Mouse (Mus musculus): ENCODE results near the gene Gm17359. TPM values are rescaled to one million over a fixed set of nuclear protein-coding genes. Genes with fewer than 3 reads are reported as not detected.

The Gm17359 gene
- total RNA-seq, 2 experiments from 2014 or later: not detected

DNA sequence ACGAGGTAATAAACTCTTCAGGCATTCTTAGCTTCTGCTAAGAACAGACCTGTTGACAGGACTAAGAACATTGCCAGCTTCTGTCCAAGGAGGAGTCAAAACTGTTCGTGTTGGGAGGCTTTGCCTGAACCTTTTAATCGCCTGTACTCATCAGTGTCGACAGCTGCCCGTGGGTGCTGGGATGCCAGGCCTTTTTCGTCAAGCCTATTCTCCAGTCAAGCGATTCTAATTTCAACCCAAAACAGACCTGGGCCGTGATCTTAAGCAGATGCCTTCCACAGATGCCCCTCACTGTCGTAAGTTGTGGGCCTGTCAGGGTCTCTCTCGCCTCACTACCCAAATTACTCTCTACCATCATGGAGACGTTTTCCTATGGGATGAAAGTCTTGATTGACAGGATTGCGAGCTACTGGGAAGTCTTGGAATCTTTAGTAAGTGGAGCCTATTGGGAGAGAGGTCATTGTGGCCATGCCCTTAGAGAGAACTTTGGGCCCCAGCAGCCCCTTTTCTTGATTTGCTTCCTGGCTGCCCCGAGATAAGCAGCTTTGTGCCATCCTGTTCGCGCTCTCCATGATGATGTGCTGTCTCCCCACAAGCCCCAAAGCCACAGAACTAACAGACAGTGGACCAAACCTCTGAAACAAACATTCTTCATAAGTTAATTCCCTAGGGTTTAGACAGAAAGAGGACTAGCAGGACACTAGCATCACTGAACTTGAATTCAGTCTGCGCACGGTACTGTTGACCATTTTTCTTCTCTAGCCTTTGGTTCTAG, 6.7 kb downstream of the Gm17359 start:
- no peak for ATAC-seq (replicated peaks; ENCODE audit: poor library complexity)

DNA sequence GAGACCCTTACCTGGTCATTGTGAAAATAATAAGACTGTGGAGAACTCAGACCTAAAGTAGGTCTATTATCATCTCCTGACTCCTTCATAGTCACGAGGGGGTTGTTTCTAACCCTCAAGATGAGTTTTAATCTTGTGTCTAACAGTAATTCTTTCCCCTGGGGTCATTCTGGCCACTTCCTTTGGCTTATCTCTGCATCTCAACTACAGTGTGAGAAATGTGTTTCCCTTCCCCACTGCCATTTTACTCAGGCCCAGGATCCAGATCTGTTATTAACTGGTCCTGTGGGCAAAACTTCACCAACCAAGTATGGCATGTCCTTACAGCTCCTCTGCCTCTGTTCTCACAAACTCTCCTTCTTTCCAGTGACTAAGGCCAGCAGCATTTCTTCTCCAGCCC, 12.8 kb downstream of the Gm17359 start:
- no peak for ATAC-seq (replicated peaks; ENCODE audit: poor library complexity)

DNA sequence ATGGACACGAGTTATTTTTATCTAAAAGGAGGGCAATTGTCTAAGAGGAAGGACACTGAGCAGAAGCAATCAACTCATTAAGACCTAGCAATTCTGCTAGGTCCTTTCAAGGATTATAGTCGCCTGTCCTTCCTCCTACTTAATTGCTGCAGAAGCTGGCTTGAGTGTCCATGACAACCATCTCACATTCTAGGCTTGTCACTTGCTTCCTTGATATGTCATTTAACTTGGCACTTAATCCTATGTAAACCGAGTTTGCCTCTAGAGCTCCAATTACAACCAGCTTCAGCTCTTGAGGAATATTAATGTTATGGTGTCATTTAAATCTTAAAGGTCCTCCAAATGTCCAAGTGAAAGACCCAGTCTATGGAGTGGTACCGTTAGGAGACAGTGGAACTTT, 22.3 kb downstream of the Gm17359 start:
- ATAC-seq (replicated peaks; ENCODE audit: poor library complexity): no peak

DNA sequence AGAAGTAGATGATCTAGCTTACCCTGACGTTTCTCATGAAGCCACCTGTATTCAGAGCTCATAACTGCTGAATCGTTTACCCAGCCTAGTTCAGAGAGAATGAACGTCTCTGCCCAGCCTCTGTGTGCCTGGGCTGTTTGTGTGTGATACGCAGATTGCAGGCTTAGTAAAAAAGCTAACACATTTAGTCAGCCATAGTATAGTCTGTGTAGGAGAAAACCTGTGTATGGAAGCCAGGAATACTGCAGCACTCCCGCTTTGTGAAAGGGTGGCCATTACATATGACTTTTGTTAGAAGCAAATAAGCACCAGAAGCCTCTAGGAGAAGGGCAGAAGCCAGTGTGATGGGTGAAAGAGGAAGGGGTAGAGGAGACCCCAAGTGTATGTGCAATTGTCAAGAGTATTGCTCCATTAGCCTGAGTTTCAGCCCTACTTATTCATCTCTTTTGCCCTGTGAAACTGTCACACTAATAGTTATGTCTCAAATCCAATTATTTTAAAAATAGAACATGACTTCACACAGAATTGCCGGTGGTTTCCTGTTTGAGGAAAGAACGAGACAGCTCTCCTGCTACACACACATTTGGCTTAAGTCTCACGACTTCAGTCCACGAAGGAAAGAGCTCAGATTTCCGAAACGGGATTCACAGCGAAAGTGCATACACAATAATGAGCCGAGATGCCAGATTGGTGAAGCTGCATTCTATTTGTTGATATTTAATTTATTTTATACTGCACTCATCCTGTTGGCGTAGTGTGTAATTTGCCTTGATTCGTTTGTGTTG, 24.0 kb downstream of the Gm17359 start:
- 0 out of 2 replicates have a peak, but pooled peaks have one; percentile 20 for ATAC-seq (replicated peaks; ENCODE audit: poor library complexity)

DNA sequence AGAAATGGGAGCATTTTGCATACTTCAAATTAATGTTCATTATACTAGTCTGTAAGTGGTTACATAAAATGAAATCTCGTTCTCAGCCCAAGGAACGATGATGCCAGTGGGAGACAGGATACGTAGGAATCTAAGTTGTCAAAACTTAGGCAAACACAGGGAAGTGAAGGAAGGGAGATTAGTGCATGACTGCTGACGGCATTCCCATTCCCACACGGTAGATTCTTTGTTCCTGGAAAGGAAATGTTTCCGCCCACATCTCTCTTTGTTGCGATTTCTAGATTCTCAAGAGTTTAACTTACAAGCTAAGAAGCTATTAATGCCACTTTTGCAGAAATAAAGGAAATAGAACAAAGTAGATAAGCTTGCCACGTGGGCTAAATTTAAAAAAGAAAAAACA, 29.6 kb downstream of the Gm17359 start:
- no peak for ATAC-seq (replicated peaks; ENCODE audit: poor library complexity)

DNA sequence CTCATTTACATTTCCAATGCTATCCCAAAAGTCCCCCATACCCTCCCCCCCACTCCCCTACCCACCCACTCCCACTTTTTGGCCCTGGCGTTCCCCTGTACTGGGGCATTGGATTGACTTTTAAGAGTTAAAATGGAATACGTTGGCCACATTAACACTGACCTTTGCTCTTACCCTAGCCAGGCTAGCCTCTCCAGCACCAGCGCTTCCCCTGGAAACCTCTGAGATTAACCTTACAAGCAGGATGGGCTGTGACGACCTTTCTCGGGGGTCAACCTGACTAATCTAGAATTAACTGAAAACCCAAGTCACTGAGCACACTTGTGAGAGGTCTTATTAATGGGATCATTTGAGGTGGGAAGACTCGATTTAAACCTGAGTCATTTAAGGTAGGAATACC, 31.8 kb downstream of the Gm17359 start:
- ATAC-seq (replicated peaks; ENCODE audit: poor library complexity): no peak

DNA sequence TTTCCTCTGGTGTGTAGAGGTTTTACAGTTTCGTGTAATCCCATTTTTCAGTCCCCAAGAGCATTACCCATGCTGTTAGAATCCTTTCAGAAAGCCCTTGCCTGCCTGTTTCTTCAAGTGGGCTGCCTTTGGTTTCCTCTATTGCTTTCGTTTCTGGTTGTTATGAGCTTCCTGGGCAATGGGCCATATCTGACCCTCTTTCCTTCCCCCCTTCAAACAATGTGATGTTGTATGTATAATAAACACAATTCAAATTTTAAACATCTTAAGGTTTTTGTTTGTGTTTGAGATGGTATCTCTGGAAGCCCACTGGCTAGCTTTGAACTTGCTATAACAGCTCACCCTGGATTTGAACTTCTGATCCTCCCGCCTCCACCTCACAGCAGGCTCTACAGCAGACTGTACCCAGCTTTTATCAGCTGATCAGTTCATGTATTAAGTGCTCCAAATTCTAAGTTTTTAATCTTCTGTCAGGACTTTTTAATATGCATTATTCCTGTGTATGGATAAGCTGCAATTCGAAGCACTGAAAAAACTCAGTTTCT, 34.0 kb downstream of the Gm17359 start:
- ATAC-seq (replicated peaks; ENCODE audit: poor library complexity): no peak

DNA sequence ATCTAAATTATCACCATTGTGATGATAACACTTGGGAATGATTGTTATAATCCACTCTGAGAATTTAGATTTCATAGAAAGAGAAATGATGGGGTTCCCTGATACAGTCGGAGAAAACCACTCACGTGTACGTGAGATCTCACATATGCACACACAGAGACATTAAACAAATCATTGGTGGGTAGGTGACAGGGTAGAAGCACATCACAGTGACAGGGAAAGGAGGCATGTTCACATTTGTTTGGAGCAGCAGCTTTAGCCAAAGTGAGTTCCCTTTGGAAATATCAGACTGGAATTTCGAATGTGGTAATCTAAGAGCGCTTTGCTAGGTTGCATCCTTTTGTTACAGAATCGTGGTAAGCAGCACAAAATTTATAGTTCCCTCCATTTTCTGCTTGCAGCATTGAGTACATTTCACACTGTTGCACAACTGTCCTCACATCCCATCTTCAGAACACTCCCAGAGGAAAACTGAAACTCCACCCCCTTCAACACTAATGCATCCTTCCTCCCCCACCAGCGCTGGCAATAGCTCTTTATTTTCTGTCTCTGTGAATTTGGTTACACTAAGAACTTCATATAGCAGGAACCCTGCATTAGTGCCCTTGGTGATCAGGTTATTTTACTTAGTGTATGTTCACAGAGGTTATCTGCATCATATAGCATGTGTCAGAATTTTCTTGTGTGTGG, 35.2 kb downstream of the Gm17359 start:
- no peak for ATAC-seq (replicated peaks; ENCODE audit: poor library complexity)

DNA sequence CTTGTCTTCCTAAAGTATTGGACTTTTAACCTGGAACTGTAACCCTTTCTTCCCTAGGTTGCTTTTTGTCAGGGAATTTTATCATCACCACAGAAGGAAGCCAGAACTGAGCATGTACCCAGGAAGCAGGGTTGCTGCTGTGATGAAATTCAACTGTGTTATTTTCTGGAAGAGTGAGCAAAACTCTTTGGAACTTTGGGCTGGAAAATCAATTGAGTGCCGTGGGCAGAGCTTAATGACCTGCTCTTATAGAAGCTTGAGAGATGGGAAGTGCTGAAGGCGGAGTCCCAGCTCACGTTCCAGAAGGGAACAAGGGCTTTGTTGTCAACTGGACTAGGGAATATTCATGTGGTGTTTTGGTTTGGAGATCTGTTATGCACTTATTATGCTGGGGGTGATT, 37.5 kb downstream of the Gm17359 start:
- no peak for ATAC-seq (replicated peaks; ENCODE audit: poor library complexity)

DNA sequence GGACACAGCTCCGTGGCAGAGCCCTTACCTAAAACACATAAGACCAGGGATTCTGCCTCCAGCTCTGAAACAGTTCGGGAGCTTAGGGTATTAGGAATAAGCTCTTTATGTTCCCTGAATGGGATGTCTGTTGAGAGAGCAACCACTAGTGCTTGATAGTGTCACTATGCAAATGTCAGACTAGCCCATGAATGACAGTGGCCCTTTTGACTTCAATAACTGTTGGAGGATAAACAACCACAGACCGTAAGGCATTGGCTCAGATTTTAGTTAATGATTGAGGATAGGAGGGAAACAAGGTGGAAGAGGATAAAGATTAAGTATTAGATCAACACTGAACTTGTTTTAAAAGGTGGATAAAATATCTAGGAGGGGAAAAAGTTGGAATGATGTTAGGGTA, 41.6 kb downstream of the Gm17359 start:
- ATAC-seq (replicated peaks; ENCODE audit: poor library complexity): no peak

DNA sequence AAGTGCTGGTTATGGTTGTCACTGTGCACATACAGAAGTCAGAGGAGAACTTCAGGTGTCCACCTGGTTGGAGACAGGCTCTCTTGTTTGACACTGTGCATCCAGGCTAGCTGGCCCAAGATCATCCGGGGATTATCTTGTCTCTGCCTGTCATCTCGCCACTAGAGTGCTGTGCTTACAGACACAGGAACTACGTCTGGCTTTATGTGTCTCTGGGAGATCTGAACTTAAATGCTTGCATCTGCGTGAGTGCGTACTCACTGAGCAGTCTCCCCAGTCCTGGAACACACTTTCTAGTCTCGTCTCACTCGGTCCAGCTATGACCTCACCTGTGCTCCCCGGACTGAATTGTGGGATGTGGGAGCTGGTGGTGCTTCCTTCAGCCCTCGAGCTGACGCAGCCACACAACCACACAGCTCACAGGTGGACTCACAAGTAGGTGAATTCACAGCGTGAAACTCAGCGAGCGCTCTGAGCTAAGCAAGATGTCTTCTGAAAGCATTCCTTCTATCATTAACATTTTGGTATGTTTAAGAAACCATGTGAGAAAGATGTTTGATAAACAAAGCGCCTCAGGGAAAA, 42.9 kb downstream of the Gm17359 start:
- ATAC-seq (replicated peaks; ENCODE audit: poor library complexity): no peak

DNA sequence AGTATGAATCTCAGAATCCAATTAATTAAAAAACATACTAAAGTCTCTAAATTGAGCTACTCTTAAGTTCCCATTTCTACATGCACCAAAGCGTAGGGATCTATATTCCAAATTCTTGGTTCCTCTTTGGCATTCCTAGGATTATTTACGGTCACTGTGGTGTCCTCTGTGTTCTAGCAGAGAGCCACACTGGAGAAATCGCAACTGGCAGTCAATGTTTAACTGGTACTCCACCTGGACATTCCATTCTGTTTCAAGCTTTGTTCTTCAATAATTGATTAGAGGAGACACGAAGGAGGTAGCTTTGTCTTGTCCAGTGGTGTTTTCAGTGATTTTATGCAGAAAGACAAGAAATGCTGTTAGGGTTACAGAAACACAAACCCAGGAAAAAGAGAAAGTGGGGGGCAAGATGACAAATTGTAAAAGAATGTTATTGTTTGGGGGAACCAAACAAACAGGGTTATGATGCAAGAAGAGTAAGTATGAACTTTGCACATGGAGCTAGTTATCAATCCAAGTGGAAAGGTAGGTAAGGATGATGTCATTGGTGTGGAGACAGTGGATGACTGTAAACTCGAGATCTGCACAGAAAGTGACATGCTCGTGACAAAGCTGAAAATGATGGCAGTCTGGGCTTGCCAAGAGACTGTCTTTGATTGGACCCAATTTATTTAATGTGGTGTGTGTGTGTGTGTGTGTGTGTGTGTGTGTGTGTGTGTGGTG, 43.6 kb downstream of the Gm17359 start:
- no peak for ATAC-seq (replicated peaks; ENCODE audit: poor library complexity)

DNA sequence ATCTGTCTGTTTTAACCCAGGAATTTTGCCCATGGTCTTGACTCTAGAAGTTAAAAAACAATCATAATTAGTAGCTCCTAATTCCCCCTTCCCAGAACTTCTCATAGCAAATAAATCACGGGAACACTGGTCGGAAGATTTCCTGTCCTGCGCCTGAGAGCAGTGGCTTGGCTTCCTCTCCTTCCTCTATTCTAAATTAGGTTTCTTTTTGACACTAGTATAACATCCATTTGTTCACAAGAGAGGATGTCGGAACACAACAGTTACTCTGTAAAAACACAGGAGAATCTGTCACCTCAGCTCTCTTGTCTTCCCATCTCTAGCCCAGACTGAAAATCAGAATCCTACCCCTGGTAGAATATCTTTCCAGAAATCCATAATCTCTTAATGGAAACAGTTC, 44.9 kb downstream of the Gm17359 start:
- no peak for ATAC-seq (replicated peaks; ENCODE audit: poor library complexity)

DNA sequence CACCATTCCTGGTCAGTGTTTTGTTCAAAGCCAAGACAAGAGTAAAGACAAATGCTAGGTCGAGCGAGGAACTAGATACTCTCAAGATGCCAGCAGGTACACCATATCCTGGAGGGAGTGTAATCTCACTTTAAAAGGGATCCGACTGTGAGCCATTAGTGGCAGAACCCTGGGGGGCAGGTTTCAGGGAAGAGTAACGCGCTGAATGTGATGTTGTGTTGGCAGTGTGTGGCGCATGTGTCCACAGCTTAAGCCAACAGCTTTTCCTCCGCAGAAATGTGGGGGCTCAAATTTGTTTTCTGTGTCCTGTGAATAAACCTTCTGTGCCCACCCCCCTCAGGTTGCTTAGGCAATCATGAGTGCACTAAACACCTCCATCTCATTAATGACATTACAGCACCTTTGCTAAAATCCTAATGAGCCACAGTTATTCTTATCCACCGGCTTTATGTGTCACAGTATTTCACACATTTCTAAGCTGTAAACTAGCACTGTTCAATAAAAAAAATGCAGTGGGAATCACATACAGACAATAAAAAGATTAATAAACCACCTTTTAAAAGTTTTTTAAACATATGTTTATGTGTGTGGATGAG, 49.1 kb downstream of the Gm17359 start:
- no peak for ATAC-seq (replicated peaks; ENCODE audit: poor library complexity)

DNA sequence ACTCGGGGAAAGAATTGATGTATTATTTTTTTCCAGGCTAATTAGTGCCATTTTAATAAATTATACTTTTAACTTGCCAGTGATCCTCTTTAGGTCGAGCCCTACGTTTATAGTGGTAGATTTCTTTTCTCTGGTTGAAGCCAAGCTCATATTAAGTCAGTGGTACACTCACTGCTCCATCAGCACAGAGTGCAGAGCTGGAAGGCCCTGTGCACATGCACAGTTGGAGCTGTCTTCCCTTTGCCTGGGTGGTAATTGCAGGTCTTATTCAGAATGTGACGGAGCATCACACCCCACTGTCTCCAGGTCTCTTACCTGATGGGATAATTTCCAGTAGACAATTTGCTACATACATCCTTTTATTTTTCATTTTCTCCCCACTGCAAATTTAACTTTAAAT, 52.6 kb downstream of the Gm17359 start:
- ATAC-seq (replicated peaks; ENCODE audit: poor library complexity): no peak

DNA sequence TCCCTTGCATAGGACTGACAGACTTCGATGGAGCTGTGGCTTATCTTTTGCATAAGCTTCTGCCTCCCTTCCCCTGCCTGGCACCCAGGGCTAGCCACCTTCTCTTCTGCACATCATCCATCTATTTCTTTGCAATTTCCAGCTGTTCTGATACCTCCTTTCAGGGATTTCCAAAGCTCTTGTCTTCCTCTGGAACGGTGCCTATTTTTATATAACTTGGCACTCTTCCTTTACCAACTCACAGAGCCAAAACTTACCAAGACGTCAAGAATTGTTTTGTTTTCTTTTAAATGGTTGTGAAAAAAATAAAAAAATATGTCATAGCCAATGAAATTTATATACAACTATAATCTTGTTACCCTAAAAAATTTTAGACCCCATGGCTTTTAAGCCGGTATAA, 64.1 kb downstream of the Gm17359 start:
- ATAC-seq (replicated peaks; ENCODE audit: poor library complexity): no peak

DNA sequence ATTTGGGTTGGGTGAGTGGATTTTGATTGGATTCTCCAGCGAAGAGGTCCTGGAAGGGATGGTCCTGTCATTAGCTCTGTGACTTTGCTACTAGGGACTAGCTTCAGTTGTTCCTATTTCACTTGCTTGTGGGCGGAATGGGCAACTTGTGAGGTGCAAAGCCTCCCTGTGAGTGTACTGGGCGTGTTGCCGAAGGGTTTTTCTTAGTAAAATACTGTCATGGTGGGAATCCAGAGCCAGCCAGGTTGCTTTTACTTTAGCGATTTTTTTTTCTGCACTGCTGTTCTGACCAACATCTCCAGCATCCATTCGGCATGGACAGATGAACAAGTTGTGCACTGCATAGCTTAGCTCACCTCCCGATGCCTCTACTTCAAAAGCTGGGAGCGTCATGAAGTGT, 65.6 kb downstream of the Gm17359 start:
- ATAC-seq (replicated peaks; ENCODE audit: poor library complexity): no peak

DNA sequence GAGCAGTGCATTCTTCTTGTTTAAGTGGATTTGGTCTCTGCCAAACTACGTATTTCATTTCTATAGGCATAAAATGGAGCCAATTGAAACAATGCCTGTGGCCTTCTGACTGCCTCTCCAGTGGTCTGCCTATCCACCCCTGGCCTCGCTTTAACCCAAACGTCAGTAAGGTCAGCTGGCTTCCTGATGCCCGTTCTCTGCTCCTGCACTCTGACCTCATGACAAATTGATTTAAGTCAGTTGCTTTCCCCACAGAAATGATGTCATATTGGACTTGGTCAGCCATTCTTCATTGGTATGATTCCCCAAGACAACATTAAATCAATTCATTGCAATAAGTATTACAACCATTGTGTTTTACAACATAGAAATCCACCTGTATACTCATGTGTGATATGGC, 72.1 kb downstream of the Gm17359 start:
- no peak for ATAC-seq (replicated peaks; ENCODE audit: poor library complexity)

DNA sequence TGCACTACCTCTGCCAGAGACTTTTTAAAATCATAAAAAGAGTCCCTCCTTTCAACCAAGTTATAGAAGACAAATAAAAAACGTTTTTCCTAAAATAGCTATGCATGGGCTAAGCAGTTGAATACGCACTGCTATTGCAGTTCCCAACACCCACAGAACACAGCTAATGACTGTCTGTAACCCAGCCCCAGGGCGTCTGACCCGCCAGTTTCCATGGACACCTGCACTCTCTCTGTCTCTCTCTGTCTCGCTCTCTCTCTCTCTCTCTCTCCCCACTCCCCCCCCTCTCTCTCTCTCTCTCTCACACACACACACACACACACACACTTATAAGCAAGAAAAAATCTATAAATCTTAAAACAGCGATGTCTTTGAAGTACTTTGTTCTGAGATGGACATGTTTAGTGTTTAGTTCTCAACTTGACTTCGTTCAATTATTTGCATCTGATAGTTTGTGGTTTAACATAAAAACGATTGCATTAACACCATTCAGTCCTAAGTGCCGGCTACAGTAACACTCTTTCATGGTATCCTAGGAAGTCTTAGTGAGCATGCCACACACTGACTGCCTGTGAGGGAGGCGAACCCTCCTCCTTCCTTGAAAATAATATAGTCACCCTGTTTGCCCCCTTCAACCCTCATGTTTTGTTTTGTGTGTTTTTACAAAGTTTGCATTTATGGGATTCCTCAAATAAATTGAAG, 73.6 kb downstream of the Gm17359 start:
- ATAC-seq (replicated peaks; ENCODE audit: poor library complexity): no peak

DNA sequence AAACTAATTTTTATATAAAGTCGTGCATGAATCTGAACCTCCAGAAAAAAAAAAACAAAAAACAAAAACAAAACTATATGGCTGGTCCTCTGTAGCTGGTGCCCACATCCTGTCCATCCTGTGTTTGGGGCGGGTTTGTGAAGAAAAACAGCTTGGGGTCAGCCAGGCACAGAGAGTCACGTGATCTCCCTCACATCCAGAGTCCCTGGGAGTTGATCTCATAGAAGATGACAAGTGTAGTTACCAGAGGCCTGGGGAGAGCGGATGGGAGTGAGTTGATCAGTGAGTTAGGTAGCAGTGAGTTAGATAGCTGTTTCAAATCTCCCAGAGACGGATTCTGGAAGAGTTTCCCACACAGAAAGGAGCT, 74.2 kb downstream of the Gm17359 start:
- no peak for ATAC-seq (replicated peaks; ENCODE audit: poor library complexity)

Data from megakaryocyte progenitor cell, adult 5-6 weeks (primary cell).